10 mouse cellular contexts compared by ENCODE assay signal in the genomic region with DNA sequence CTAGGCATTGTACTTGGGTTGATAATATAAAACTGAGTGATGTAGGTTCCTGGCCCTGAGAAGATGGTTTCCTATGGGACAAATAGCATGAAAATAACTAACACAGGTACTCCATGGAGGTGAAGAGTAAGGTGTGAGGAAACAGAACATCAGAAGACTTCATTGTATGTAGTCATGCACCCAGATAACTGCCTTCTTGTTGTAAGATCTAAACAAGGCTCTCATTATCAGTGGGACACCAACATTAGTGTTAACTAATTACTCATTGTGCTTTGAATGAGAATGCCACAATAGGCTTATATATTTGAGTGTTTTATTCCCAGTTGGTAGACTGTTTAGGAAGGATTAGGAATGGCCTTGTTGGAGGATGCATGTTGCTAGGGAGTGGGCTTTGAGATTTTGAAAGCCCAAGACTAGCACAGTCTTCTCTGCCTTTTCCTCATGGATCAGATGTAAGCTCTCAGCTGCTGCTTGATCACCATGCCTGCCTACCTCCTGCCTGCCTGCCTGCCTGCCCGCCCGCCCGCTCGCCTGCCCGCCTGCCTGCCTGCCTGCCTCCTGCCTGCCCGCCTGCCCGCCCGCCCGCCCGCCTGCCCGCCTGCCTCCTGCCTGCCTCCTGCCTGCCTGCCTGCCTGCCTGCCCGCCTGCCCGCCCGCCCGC.
A peak's percentile ranks its signal among the peaks of the same experiment; 100 is the strongest.
DNase-seq lines count a peak whose midpoint lies in the region; ATAC-seq and TF ChIP-seq lines count a peak whose summit lies in the region.
"Had no signal": no experiment of that assay in that cellular context is flagged by ENCODE, and none has a peak within 500 bp of the region (broad histone marks: within the 10 kb centered on the region; RNA-seq: fewer than 3 reads in every experiment).

No protein-coding gene starts in this region.

- H3K4me1 ChIP-seq in ES-Bruce4 (ENCODE audit: control insufficient read depth, insufficient read depth, low read length) = no peaks in the 10 kb centered on the region
- H3K4me1 ChIP-seq in hindbrain, embryonic 13.5 days (replicated peaks) = no peaks in the 10 kb centered on the region
- no peaks in the 10 kb centered on the region for H3K4me1 ChIP-seq in liver, postnatal 0 days (ENCODE audit: insufficient read depth)

- DNase-seq in R1 (ENCODE audit: low read depth, low spot score) = peak; percentile 57
- no peak for DNase-seq in liver, postnatal 0 days
- DNase-seq in gastrocnemius, postnatal 4 days (ENCODE audit: low spot score in 2 of 2) = no peak
- no peak for DNase-seq in left cerebral cortex, postnatal 14 days (ENCODE audit: low spot score in 2 of 2)
- DNase-seq in left cerebral cortex, adult 9 months (ENCODE audit: low spot score in 2 of 2) = no peak
- DNase-seq in adrenal gland, postnatal 36 days = no peak
- DNase-seq: kidney, adult 11 months had no signal

- 24% methylated on average over 6 of the region's 15 CpGs for WGBS in hindbrain, embryonic 13.5 days
- no CpG with 5 or more reads among the region's 15 CpGs for WGBS in liver, postnatal 0 days (ENCODE audit: insufficient replicate concordance)

- peak overlapping the region; percentile 62 for H3K4me3 ChIP-seq in ES-Bruce4 (ENCODE audit: low read depth, low read length)
- H3K4me3 ChIP-seq in hindbrain, embryonic 13.5 days = peak overlapping the region; percentile 24
- H3K4me3 ChIP-seq in liver, postnatal 0 days (ENCODE audit: low read depth, low read length) = no peak overlapping the region; the same call in 1 of the 2 replicates

- peak overlapping the region; percentile 34 for H3K4me2 ChIP-seq in hindbrain, embryonic 13.5 days
- peak overlapping the region; percentile 4; the same call in 1 of the 2 replicates for H3K4me2 ChIP-seq in liver, postnatal 0 days (ENCODE audit: low read depth, low read length)

- no peaks in the 10 kb centered on the region for H3K9me3 ChIP-seq in ES-Bruce4 (replicated peaks; ENCODE audit: control insufficient read depth, insufficient read depth, low read length, poor library complexity, severe bottlenecking)
- H3K9me3 ChIP-seq in hindbrain, embryonic 13.5 days = no peaks in the 10 kb centered on the region
- H3K9me3 ChIP-seq in liver, postnatal 0 days (ENCODE audit: low read length) = no peaks in the 10 kb centered on the region

- intact Hi-C loops in left cerebral cortex, postnatal 14 days (cut with DNase I) = no loop called here

- no peak for TF ChIP-seq CTCF in ES-Bruce4 (IDR thresholded peaks at IDR 0.05; ENCODE audit: low read depth, low read length)
- TF ChIP-seq CTCF in liver, postnatal 0 days (IDR thresholded peaks at IDR 0.05; ENCODE audit: low read depth) = no peak

- peak; percentile 61; the same call in 1 of the 2 replicates for ATAC-seq in hindbrain, embryonic 13.5 days (ENCODE audit: low FRiP score)
- no peak for ATAC-seq in liver, postnatal 0 days

- H3K27me3 ChIP-seq in ES-Bruce4 (ENCODE audit: control insufficient read depth, insufficient read depth, low read length, poor library complexity, severe bottlenecking) = no peaks in the 10 kb centered on the region
- H3K27me3 ChIP-seq in hindbrain, embryonic 13.5 days = no peaks in the 10 kb centered on the region
- H3K27me3 ChIP-seq in liver, postnatal 0 days (ENCODE audit: insufficient read depth, low read length) = no peaks in the 10 kb centered on the region

- TF ChIP-seq EP300 in ES-Bruce4 (IDR thresholded peaks at IDR 0.05; ENCODE audit: insufficient read depth, low read depth, low read length) = no peak
- TF ChIP-seq EP300 in liver, postnatal 0 days (IDR thresholded peaks at IDR 0.05; ENCODE audit: low read depth) = no peak

- H3K9ac ChIP-seq in ES-Bruce4 (ENCODE audit: low read depth, poor library complexity, severe bottlenecking) = peak overlapping the region; percentile 97
- no peak overlapping the region for H3K9ac ChIP-seq in hindbrain, embryonic 13.5 days
- no peak overlapping the region for H3K9ac ChIP-seq in liver, postnatal 0 days (replicated peaks)

- no peak overlapping the region for H3K27ac ChIP-seq in ES-Bruce4 (ENCODE audit: insufficient read depth, low read length)
- H3K27ac ChIP-seq in hindbrain, embryonic 13.5 days = no peak overlapping the region
- H3K27ac ChIP-seq in liver, postnatal 0 days (ENCODE audit: low read depth) = no peak overlapping the region
- H3K27ac ChIP-seq: macrophage had no signal

- H3K36me3 ChIP-seq in ES-Bruce4 (ENCODE audit: control insufficient read depth, insufficient read depth, low read length, poor library complexity, severe bottlenecking) = no peaks in the 10 kb centered on the region
- no peaks in the 10 kb centered on the region for H3K36me3 ChIP-seq in hindbrain, embryonic 13.5 days
- H3K36me3 ChIP-seq in liver, postnatal 0 days (replicated peaks; ENCODE audit: insufficient read depth, low read length) = no peaks in the 10 kb centered on the region

- TF ChIP-seq POLR2A in ES-Bruce4 (IDR thresholded peaks at IDR 0.05; ENCODE audit: insufficient read depth, low read length) = no peak
